Mouse (Mus musculus) olfactory bulb, adult 2 months (tissue): ENCODE measurements around the gene Ube3a.

Source experiments
- CTCF ChIP-seq: fragments of 200-500 bp; IDR thresholded peaks from 2 replicates; pipeline ENCODE4 v1.5.1; 2012; ENCODE audit warnings: low read depth, mild to moderate bottlenecking, low read length, moderate library complexity; ENCODE audit not compliant: insufficient read depth
- POLR2A ChIP-seq: fragments of 200-500 bp; IDR thresholded peaks from 2 replicates; pipeline ENCODE4 v1.6.1; 2012; ENCODE audit warnings: mild to moderate bottlenecking, low read depth, low read length, moderate library complexity; ENCODE audit not compliant: insufficient read depth

DNA sequence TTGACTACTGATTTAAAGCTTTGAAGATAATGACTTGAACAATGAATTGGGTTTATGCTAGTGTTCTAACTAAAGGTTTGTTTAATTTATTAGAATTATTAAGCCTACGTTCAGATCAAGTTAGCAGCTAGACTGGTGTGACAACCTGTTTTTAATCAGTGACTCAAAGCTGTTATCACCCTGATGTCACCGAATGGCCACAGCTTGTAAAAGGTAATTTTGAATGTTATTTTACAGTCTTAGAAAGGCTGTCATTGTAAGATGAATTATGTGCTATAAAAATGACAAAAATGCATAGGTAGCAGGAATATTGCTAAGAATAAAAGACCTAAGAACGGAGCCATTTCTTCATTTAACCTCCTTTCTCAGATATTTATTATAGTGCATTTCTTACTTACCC lies 14.7 kb downstream of the Ube3a start:
- TF ChIP-seq POLR2A (no peak), CTCF (no peak)
